Mouse (Mus musculus) myocyte (in vitro differentiated cells): ENCODE measurements around the gene Nr2e1. TPM values are rescaled to one million over a fixed set of nuclear protein-coding genes. Genes with fewer than 3 reads are reported as not detected.

Experiments used
- H3K27me3 ChIP-seq: one replicate; pipeline ENCODE4 v1.6.1; 2011; ENCODE audit not compliant: control insufficient read depth, insufficient read depth, insufficient read length
- H3K36me3 ChIP-seq: one replicate; pipeline ENCODE4 v1.6.1; 2011; ENCODE audit not compliant: control insufficient read depth, insufficient read depth
- H3K4me2 ChIP-seq: one replicate; pipeline ENCODE4 v1.6.1; 2011; ENCODE audit warnings: low read depth, control low read depth
- H3K4me3 ChIP-seq: one replicate; pipeline ENCODE4 v1.5.1; 2011; ENCODE audit warnings: mild to moderate bottlenecking, control low read depth, moderate library complexity
- H3K79me2 ChIP-seq: one replicate; pipeline ENCODE4 v1.6.1; 2011; ENCODE audit not compliant: control insufficient read depth, insufficient read depth
- H3ac ChIP-seq: one replicate; pipeline ENCODE4 v1.6.1; 2011; ENCODE audit not compliant: control insufficient read depth, insufficient read length
- CEBPB ChIP-seq: IDR thresholded peaks from 2 replicates; pipeline ENCODE4 v1.6.1; 2011; ENCODE audit warnings: mild to moderate bottlenecking, moderate library complexity; ENCODE audit not compliant: poor library complexity, insufficient read depth, severe bottlenecking
- E2F4 ChIP-seq: IDR thresholded peaks from one replicate; pipeline ENCODE4 v1.6.1; 2011; ENCODE audit warnings: mild to moderate bottlenecking, control low read depth, moderate library complexity; ENCODE audit not compliant: insufficient read depth
- MAX ChIP-seq: IDR thresholded peaks from one replicate; pipeline ENCODE4 v1.6.1; 2011; ENCODE audit warnings: low read depth, mild to moderate bottlenecking, control low read depth
- MYOD1 ChIP-seq, 3 experiments: IDR thresholded peaks; one replicate each; pipeline ENCODE4 v1.6.1; 2011; ENCODE audit warnings: control low read depth in 2 of 3, low read depth in 2 of 3, mild to moderate bottlenecking in 2 of 3, moderate library complexity in 1 of 3; ENCODE audit not compliant: insufficient read length in 2 of 3, control insufficient read depth in 1 of 3
- MYOG ChIP-seq, 3 experiments: IDR thresholded peaks; one replicate each; pipeline ENCODE4 v1.6.1; 2011; ENCODE audit warnings: control low read depth in 2 of 3, low read depth in 2 of 3, mild to moderate bottlenecking in 2 of 3; ENCODE audit not compliant: insufficient read length in 2 of 3, control insufficient read depth in 1 of 3, insufficient read depth in 1 of 3
- POLR2A ChIP-seq: IDR thresholded peaks from one replicate; pipeline ENCODE4 v1.6.1; 2011; ENCODE audit warnings: low read depth, mild to moderate bottlenecking, control low read depth, moderate library complexity; ENCODE audit not compliant: insufficient read length
- POLR2AphosphoS2 ChIP-seq: IDR thresholded peaks from one replicate; pipeline ENCODE4 v1.6.1; 2011; ENCODE audit warnings: low read depth, control low read depth; ENCODE audit not compliant: insufficient read length
- REST ChIP-seq: IDR thresholded peaks from one replicate; pipeline ENCODE4 v1.6.1; 2011; ENCODE audit warnings: mild to moderate bottlenecking, control low read depth, moderate library complexity; ENCODE audit not compliant: insufficient read depth, insufficient read length
- SRF ChIP-seq: IDR thresholded peaks from one replicate; pipeline ENCODE4 v1.6.1; 2011; ENCODE audit warnings: low read depth; ENCODE audit not compliant: control insufficient read depth, insufficient read length
- TCF12 ChIP-seq: IDR thresholded peaks from one replicate; pipeline ENCODE4 v1.6.1; 2011; ENCODE audit warnings: mild to moderate bottlenecking, control low read depth; ENCODE audit not compliant: poor library complexity, insufficient read depth, severe bottlenecking
- TCF3 ChIP-seq: IDR thresholded peaks from one replicate; pipeline ENCODE4 v1.6.1; 2011; ENCODE audit warnings: low read depth, control low read depth; ENCODE audit not compliant: insufficient read length
- USF1 ChIP-seq: IDR thresholded peaks from one replicate; pipeline ENCODE4 v1.6.1; 2011; ENCODE audit warnings: low read depth, mild to moderate bottlenecking, control low read depth, moderate library complexity
- polyA plus RNA-seq: library from polyadenylated mRNA; unstranded; fragments of >200 nt; fragmentation: generic; extraction: Trizol; gene quantifications from one replicate; pipeline ENCODE4 v1.2.1, GENCODE M21; 2012; ENCODE audit warnings: missing spikeins

Nr2e1 gene
- polyA plus RNA-seq, 1 experiment, result not detected

DNA sequence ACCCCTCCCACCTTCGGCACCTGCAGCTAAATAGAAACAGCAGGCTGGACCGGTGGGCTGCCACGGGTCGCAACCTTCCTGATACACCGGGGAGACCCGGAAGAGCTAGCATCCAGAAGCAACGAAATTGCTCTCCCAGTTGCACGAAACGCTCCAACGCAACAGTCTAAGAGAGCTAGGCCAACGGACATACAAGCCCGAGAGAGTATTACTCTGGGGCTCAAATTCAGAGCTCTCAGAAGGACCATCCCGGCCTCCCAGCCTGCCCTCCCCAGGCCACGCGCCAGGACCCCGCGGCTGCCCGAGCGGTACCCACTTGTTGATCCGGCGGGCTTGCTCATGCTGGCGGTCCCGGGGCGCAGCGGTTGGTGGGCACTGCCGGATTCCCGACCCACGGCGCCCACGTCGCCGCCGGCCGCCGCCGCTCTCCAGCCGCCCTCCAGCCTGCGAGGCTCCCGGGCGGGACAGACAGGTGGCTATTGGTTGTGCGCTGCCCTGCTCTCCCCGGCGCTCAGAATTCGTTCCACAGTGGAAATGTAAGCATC is 794 bp downstream of the Nr2e1 start:
- no peak for TF ChIP-seq SRF
- no peak for TF ChIP-seq CEBPB
- no peak for TF ChIP-seq REST
- TF ChIP-seq TCF3, result no peak
- TF ChIP-seq USF1, result no peak
- TF ChIP-seq POLR2AphosphoS2, result no peak
- no peak for TF ChIP-seq POLR2A
- TF ChIP-seq E2F4, result no peak
- TF ChIP-seq MYOD1 (IDR thresholded peaks at IDR 0.05; ENCODE audit: control insufficient read depth in 1 of 3, insufficient read length in 2 of 3, low read depth in 2 of 3), result no peak
- TF ChIP-seq TCF12, result no peak
- TF ChIP-seq MAX, result no peak
- no peak for TF ChIP-seq MYOG (IDR thresholded peaks at IDR 0.05; ENCODE audit: control insufficient read depth in 1 of 3, insufficient read depth in 1 of 3, insufficient read length in 2 of 3, low read depth in 2 of 3)
- no peak overlapping the region for H3ac ChIP-seq
- no peak overlapping the region for H3K4me2 ChIP-seq
- H3K4me3 ChIP-seq, result no peak overlapping the region
- peaks cover 96% of the 10 kb centered on the region for H3K27me3 ChIP-seq
- H3K36me3 ChIP-seq, result no peaks in the 10 kb centered on the region
- no peaks in the 10 kb centered on the region for H3K79me2 ChIP-seq

DNA sequence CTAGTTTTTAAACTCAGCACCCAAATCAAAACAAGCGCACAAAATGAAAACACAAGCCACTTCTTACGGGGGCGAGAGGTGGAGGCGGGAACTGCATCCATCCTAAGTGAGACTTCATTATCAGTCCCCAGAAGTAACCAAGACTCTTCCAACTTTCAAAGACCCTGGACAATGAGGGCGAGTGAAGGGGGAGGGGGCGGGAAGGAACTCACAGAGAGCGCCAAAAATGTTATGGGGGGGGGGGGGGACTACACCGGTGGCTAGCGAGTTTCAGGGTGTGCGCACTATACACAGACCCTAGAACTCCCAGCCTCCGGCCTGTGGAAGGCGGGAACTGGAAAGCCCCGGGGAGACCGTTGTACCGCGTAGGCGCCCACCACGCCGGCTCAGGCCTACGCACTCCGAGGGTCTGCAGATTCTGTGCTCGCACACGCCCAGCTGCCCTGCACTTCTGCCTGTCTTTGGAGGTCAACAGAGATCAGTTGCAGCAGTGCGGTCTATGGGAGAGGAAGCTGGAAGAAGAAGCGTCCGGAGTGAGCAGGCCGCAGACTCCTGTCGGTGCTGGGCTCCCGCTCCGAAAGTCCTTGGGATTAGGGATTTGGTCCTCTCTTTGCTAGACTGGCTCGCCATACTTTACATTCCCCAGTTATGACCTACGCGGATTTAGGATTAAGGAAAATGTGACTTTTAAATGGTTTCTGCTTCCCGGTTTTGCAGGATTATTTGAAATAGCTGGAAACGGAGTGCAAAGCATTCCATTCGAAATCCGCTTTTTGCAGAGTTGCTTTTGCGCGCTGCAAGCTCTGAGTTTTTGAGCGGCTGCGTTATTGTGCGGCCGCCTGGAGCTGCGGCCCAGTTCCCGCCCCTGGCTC is 1.5 kb downstream of the Nr2e1 start:
- TF ChIP-seq MAX (no peak), POLR2A (no peak), POLR2AphosphoS2 (no peak), MYOD1 (IDR thresholded peaks at IDR 0.05; ENCODE audit: control insufficient read depth in 1 of 3, insufficient read length in 2 of 3, low read depth in 2 of 3) (no peak), REST (no peak), USF1 (no peak), TCF3 (no peak), TCF12 (no peak), MYOG (IDR thresholded peaks at IDR 0.05; ENCODE audit: control insufficient read depth in 1 of 3, insufficient read depth in 1 of 3, insufficient read length in 2 of 3, low read depth in 2 of 3) (no peak), SRF (no peak), CEBPB (no peak), E2F4 (no peak)
- no peaks in the 10 kb centered on the region for H3K79me2 ChIP-seq
- H3K4me2 ChIP-seq, result no peak overlapping the region
- no peaks in the 10 kb centered on the region for H3K36me3 ChIP-seq
- peaks cover 96% of the 10 kb centered on the region for H3K27me3 ChIP-seq
- H3K4me3 ChIP-seq, result no peak overlapping the region
- no peak overlapping the region for H3ac ChIP-seq

DNA sequence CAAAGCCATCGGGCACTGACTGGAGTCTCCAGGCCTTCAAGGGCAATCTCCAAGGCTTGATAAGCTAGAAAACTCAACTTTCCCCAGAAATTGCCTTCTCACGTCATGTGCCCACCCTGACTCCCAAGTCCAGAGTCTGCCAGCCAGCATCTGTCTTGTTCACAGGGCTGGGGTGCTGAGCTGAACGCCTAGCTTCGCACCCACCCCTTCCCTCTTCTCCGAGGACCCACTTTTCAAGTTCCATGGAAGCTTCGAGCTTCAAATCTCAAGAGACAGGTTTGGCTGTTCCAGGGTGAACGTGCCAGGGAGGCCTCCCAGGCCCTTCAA is 2.5 kb downstream of the Nr2e1 start:
- H3K79me2 ChIP-seq, result no peaks in the 10 kb centered on the region

DNA sequence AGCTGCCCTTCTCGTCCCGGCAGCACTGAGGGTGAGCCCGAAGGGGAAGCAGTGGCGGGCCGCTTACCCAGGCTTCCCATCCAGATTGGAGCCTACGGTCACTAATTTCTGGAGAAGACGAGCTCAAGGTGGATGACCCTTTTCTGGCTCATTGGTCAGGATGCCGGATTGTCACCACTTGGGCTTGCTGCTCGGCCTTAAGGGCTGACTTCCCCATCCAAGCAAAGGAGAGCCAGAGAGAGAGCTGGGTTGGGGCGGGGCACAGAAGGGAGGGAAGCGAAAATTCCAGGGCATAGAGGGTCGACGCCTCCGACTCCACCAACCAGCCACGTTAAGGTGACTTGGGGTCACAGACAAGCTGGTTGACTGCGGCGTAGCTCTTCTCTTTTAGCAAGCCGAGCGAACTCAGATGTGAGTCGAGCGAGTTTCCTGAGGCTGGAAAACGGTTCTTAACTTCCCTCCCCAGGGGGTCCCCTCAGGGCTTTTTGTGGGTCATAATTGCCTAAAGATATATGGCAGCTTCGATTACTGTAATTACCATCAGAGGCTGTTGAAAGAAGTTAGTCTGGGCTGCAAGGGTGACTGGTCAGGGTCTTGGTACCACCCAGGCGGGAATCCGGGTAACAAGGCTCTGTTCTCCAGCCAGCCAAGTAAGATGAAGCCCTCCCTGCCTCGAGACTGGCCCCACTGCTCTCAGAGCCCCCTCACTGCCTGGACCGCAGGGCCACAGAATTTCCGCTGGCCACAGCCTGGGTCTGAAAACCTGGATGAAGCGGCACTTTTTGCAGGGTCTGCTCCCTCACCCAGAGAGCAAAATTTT is 3.1 kb downstream of the Nr2e1 start:
- TF ChIP-seq MYOG (IDR thresholded peaks at IDR 0.05; ENCODE audit: control insufficient read depth in 1 of 3, insufficient read depth in 1 of 3, insufficient read length in 2 of 3, low read depth in 2 of 3) (no peak), USF1 (no peak), MYOD1 (IDR thresholded peaks at IDR 0.05; ENCODE audit: control insufficient read depth in 1 of 3, insufficient read length in 2 of 3, low read depth in 2 of 3) (no peak), TCF12 (no peak), CEBPB (no peak), TCF3 (no peak), MAX (no peak), SRF (no peak), E2F4 (no peak), POLR2A (no peak)
- Histone ChIP-seq H3K36me3 (no peaks in the 10 kb centered on the region), H3K79me2 (no peaks in the 10 kb centered on the region), H3K4me3 (no peak overlapping the region), H3K27me3 (peaks cover 87% of the 10 kb centered on the region), H3ac (no peak overlapping the region), H3K4me2 (no peak overlapping the region)

More for the DNA sequence above, 2.5 kb downstream of the Nr2e1 start:
- H3K27me3 ChIP-seq, result peaks cover 91% of the 10 kb centered on the region
- H3K36me3 ChIP-seq, result no peaks in the 10 kb centered on the region
- no peak overlapping the region for H3K4me3 ChIP-seq
- H3ac ChIP-seq, result no peak overlapping the region
- H3K4me2 ChIP-seq, result no peak overlapping the region
- TF ChIP-seq MYOG (IDR thresholded peaks at IDR 0.05; ENCODE audit: control insufficient read depth in 1 of 3, insufficient read depth in 1 of 3, insufficient read length in 2 of 3, low read depth in 2 of 3) (no peak), TCF3 (no peak), REST (no peak), POLR2AphosphoS2 (no peak), E2F4 (no peak), USF1 (no peak), MYOD1 (IDR thresholded peaks at IDR 0.05; ENCODE audit: control insufficient read depth in 1 of 3, insufficient read length in 2 of 3, low read depth in 2 of 3) (no peak), SRF (no peak), MAX (no peak), TCF12 (no peak), CEBPB (no peak), POLR2A (no peak)
